Mouse (Mus musculus) midbrain, embryonic 12.5 days (tissue): ENCODE results near the gene Syne4. TPM values are rescaled to one million over a fixed set of nuclear protein-coding genes. Genes with fewer than 3 reads are reported as not detected.
A peak's percentile ranks its signal among the peaks of the same experiment; 100 is the strongest.

Experiments used
- ATAC-seq: fragments of 200-750 bp; cut with Nextera tagmentation; 2 replicates; pipeline ENCODE4 v1.8.0; 2017; ENCODE audit warnings: low read depth, moderate TSS enrichment, moderate library complexity; ENCODE audit not compliant: low FRiP score
- H3K27ac ChIP-seq: fragments of 300-500 bp; sonication (generic); replicated peaks from 2 replicates; pipeline ENCODE4 v1.5.1; 2016; ENCODE audit warnings: mild to moderate bottlenecking
- H3K27me3 ChIP-seq: fragments of 300-500 bp; sonication (generic); 2 replicates; pipeline ENCODE4 v1.6.1; 2016; ENCODE audit warnings: mild to moderate bottlenecking
- H3K36me3 ChIP-seq: fragments of 300-500 bp; sonication (generic); 2 replicates; pipeline ENCODE4 v1.6.1; 2016
- H3K4me1 ChIP-seq: fragments of 300-500 bp; sonication (generic); 2 replicates; pipeline ENCODE4 v1.6.1; 2016
- H3K4me2 ChIP-seq: fragments of 300-500 bp; sonication (generic); replicated peaks from 2 replicates; pipeline ENCODE4 v1.6.1; 2016; ENCODE audit warnings: mild to moderate bottlenecking, moderate library complexity
- H3K4me3 ChIP-seq: fragments of 300-500 bp; sonication (generic); 2 replicates; pipeline ENCODE4 v1.5.1; 2016; ENCODE audit warnings: mild to moderate bottlenecking
- H3K9ac ChIP-seq: fragments of 300-500 bp; sonication (generic); replicated peaks from 2 replicates; pipeline ENCODE4 v1.6.1; 2016; ENCODE audit warnings: mild to moderate bottlenecking, moderate library complexity
- H3K9me3 ChIP-seq: fragments of 300-500 bp; sonication (generic); 2 replicates; pipeline ENCODE4 v1.6.1; 2016; ENCODE audit warnings: mild to moderate bottlenecking
- WGBS: fragments of 180-500 bp; shearing (Covaris S2); methylation state at CpG from one replicate; pipeline ENCODE4 v1.1.7; 2016; 5-methylcytosine and 5-hydroxymethylcytosine counted together
- polyA plus RNA-seq: library from polyadenylated mRNA; unstranded; fragments of >200 nt; fragmentation: Nextera tagmentation; extraction: Ambion mirVana; gene quantifications from 2 replicates; pipeline ENCODE4 v1.2.1, GENCODE M21; 2016

Syne4 gene
- polyA plus RNA-seq, 1 experiment from 2014 or later: 19.0 TPM

DNA sequence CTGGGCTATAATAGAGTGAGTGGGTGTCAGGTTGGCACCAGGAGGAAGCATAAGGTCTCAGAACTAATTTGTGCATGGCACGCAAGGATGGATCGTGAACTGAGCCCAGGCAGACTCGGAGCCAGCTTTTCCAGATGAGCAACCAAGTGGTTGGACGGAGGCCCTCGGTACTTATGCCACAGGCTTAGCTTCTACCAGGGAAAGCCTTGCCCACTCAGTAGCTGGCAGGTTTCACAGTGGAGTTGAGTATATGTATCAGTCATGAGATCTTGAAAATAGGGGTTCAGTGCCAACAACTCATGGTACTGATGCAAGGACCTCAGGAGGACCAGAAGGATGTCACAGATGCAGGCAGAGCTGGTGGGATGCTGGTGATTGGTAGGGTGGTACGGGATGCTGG lies 21.1 kb downstream of the Syne4 start:
- no peak for ATAC-seq
- WGBS: 77% methylated on average over 6 of the region's 6 CpGs
- Histone ChIP-seq H3K27me3 (peaks cover 48% of the 10 kb centered on the region), H3K4me2 (no peak overlapping the region), H3K4me1 (peaks cover 13% of the 10 kb centered on the region), H3K9me3 (no peaks in the 10 kb centered on the region), H3K27ac (no peak overlapping the region), H3K4me3 (no peak overlapping the region), H3K9ac (no peak overlapping the region), H3K36me3 (no peaks in the 10 kb centered on the region)

DNA sequence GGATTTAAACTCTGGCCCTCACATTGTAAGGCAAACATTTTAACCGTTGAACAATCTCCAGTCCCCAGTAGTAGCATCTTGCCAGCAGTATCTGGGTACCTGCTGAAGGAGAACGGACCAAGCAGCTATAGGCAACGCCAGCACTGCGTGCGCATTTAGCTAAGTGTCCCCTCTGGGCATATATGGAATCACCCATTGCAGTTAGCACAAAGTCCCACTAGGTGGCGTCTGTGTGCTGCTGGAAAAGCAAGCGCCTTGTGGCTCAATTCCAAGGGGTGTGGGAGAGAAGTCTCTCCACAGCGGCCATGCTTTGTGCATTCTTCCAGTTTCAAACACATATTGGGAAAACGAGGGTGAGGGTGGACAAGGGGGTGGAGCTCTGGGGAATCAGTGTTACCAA lies 21.8 kb downstream of the Syne4 start:
- H3K9ac ChIP-seq: no peak overlapping the region
- H3K27ac ChIP-seq: no peak overlapping the region
- H3K4me3 ChIP-seq: no peak overlapping the region
- no peak overlapping the region for H3K4me2 ChIP-seq
- no peaks in the 10 kb centered on the region for H3K9me3 ChIP-seq
- H3K4me1 ChIP-seq: peaks cover 11% of the 10 kb centered on the region
- peaks cover 44% of the 10 kb centered on the region for H3K27me3 ChIP-seq
- no peak; the same call in 1 of the 2 replicates for ATAC-seq
- H3K36me3 ChIP-seq: no peaks in the 10 kb centered on the region
- 2% methylated on average over 9 of the region's 9 CpGs for WGBS

DNA sequence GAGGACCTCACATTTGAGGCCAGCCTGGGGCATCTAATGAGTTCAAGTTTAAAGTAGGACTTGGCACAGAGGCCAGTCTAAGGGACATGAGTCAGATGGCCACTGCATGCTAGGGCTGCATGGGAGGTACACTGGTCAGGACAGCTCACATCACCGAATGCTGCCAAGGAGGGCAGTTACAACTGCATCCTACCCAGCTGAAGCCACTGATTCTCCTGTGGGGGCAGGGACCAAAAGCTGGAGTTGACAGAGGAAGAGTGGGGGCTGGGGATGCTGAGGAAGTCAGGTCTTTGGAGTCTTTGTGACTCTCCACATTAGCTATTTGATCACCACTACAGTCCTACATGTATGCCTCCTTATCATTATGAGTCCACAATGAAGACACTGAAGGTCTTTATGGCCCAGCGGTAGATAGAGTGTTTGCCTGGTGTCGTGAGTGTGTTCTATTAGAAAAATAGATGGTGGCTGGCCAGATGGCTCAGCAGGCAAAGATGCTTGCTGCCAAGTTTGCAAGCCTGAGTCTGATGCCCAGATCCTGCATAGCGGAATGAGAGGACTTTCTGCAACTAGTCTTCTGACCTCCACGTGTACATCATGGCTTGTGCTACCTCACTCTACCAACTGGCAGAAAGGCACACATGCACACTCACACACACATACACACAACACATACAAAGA lies 25.0 kb downstream of the Syne4 start:
- H3K9me3 ChIP-seq: no peaks in the 10 kb centered on the region
- no peak overlapping the region for H3K9ac ChIP-seq
- H3K36me3 ChIP-seq: no peaks in the 10 kb centered on the region
- H3K4me3 ChIP-seq: no peak overlapping the region
- no peaks in the 10 kb centered on the region for H3K4me1 ChIP-seq
- H3K27me3 ChIP-seq: peaks cover 36% of the 10 kb centered on the region
- no peak overlapping the region for H3K4me2 ChIP-seq
- no peak overlapping the region for H3K27ac ChIP-seq
- ATAC-seq: no peak
- WGBS: 76% methylated on average over 5 of the region's 5 CpGs

DNA sequence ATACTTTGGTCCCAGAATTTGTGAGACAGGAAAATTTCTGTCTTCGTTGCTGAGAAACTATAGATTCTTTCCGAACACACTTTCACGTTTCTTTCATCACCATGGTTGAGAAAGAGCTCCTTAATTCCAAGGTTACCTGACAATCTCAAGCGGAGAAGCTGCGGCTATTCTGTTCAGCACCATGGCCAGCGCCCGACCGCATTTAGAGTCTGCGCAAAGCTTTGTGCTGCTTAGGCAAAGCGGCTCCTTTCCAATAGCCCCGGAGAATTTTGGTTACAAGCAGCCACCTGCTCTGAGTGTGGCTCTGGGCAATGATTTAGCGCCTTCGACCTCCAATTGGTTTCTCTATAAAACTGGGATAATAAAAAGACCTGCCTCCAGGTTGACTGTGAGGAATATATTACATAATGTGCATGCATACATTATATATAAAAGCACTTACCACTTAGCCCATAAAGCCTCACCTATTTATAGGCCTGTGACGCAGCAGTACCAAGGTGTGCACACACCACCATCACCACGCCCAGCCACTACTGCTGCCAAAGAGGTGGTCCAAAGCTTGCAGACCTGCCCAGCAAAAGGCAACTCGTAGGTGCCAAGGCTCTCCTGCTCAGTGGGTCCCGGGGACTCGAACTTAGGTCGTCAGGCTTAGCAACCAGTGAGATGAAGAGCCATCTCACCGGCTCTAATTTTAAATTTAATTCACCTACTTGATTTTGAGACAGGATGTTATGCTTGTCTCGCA lies 32.2 kb downstream of the Syne4 start:
- H3K4me3 ChIP-seq: no peak overlapping the region
- H3K27me3 ChIP-seq: peaks cover 61% of the 10 kb centered on the region
- no peak overlapping the region for H3K9ac ChIP-seq
- no peak for ATAC-seq
- H3K4me2 ChIP-seq: no peak overlapping the region
- H3K27ac ChIP-seq: no peak overlapping the region
- peaks cover 3% of the 10 kb centered on the region for H3K4me1 ChIP-seq
- H3K9me3 ChIP-seq: no peaks in the 10 kb centered on the region
- WGBS: 30% methylated on average over 21 of the region's 21 CpGs
- no peaks in the 10 kb centered on the region for H3K36me3 ChIP-seq

DNA sequence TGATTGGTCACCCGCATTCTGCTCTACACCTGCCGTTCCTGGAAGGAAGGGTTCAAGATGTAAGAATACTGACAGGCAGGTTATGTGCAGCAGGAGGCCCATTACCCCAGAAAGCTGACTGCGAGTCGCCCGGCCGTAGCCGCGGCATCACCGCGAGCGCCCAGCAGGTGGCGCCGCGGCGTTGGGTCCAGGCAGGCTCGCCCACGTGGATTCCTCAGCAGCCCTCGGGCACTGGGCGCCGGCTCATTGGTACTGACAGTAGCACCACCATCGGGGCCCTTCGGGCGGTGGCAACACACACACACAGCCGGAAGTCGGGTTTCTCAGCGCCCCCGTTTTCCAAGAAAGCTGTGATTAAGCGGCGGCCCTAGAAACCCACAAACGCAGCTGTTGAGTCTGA lies 33.2 kb downstream of the Syne4 start:
- ATAC-seq: peak; percentile 65
- H3K4me2 ChIP-seq: peak overlapping the region; percentile 34
- peaks cover 57% of the 10 kb centered on the region for H3K27me3 ChIP-seq

DNA sequence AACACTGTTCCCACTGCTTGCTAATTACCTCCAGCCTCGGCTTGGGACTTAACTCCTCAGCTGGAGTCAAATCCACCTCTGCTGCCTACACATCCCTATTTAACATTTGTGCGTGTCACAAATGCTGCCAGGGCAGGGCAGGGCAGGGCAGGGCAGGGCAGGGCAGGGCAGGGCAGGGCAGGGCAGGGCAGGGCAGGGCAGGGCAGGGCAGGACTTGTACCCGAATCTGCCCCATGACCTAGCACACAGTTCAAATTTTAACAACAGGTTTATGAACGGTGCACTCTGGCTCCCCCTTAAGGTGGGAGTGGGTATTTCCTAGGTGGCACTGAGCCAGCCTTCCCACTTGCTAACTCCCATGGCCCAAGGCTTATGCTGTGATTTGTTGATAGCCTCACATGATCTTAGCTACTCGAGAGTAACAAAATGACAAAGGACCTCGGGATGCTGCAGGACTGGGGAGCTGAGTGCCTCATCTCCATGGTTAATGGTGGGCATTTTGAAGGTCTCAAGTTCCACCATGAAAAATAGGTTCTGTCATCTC lies 38.7 kb downstream of the Syne4 start:
- peaks cover 21% of the 10 kb centered on the region for H3K36me3 ChIP-seq
- H3K27me3 ChIP-seq: peaks cover 21% of the 10 kb centered on the region
- H3K4me1 ChIP-seq: peaks cover 11% of the 10 kb centered on the region
- peak; percentile 68; the same call in 1 of the 2 replicates for ATAC-seq
- no peak overlapping the region for H3K4me2 ChIP-seq
- no peak overlapping the region for H3K9ac ChIP-seq
- 0 out of 2 replicates have a peak overlapping the region, but pooled peaks have one; percentile 15 for H3K27ac ChIP-seq
- no peaks in the 10 kb centered on the region for H3K9me3 ChIP-seq
- whole genome bisulfite sequencing: 23% methylated on average over 6 of the region's 6 CpGs
- no peak overlapping the region for H3K4me3 ChIP-seq

More for the DNA sequence above, 33.2 kb downstream of the Syne4 start:
- WGBS: 1% methylated on average over 30 of the region's 30 CpGs
- no peak overlapping the region for H3K4me3 ChIP-seq
- H3K36me3 ChIP-seq: no peaks in the 10 kb centered on the region
- no peak overlapping the region for H3K27ac ChIP-seq
- no peak overlapping the region for H3K9ac ChIP-seq
- H3K9me3 ChIP-seq: no peaks in the 10 kb centered on the region
- peaks cover 3% of the 10 kb centered on the region for H3K4me1 ChIP-seq

DNA sequence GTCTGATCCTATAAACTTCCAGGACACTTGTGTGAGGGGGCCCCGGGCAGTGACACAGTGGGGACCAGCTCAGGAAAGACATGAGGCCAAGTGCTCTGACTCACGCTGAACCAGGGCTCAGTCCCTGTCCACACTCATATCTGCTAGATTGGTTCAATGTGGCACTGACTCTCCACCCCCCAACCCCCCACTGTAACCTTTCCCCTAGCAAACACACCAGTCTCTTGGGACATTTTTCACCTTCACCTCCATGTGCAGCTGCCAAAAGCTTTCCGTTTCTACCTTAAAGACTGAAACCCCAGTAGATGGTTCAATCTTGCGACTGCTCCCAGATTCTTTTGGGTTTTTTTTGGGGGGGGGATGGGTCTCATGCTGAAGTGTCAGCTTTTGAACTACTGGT lies 39.5 kb downstream of the Syne4 start:
- Histone ChIP-seq H3K4me2 (no peak overlapping the region), H3K27ac (0 out of 2 replicates have a peak overlapping the region, but pooled peaks have one; percentile 15), H3K36me3 (peaks cover 21% of the 10 kb centered on the region), H3K4me3 (no peak overlapping the region), H3K9me3 (no peaks in the 10 kb centered on the region), H3K4me1 (peaks cover 12% of the 10 kb centered on the region), H3K9ac (no peak overlapping the region), H3K27me3 (peaks cover 14% of the 10 kb centered on the region)
- no peak for ATAC-seq
- 70% methylated on average over 4 of the region's 4 CpGs for WGBS

DNA sequence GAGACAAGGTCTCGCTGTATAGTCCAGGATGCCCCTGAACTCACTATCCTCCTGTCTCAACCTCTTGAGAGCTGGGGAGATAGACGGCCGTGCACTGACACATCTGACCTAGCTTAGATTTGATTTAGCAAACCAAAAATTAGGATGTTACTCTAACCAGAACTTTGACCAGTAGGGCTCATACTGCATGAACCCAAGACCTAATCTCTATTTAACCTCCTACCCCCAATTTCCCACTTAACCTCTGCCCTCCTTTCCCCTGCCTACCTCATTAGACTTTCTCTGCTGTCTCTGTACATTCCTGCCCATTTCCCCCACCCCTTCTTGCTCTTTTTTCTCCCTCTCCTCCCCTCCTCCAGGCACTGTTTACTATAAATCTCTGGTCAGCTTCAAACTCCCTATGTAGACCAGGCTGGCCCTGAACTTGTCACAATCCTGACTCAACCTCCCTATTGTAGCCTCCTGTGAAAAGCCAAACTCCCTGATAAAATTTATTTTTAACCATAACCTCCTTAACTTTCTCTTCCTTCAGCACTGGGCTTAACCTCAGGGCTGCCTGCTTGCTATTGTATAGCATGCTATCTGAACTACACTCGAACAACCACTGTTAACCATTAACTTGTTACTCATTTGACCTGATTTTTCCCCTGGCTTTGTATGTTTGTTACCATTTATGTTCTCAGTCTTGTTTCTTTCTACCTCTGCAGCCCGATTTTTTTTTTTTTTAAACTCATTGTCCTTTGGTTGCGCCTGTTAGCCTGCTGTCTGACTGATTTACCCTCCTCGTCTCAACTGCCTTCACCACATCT lies 44.0 kb downstream of the Syne4 start:
- Histone ChIP-seq H3K9ac (no peak overlapping the region), H3K36me3 (peaks cover 35% of the 10 kb centered on the region), H3K9me3 (no peaks in the 10 kb centered on the region), H3K27me3 (no peaks in the 10 kb centered on the region), H3K27ac (no peak overlapping the region), H3K4me2 (no peak overlapping the region), H3K4me1 (peaks cover 45% of the 10 kb centered on the region), H3K4me3 (no peak overlapping the region)
- no peak for ATAC-seq
- 73% methylated on average over 7 of the region's 7 CpGs for WGBS

DNA sequence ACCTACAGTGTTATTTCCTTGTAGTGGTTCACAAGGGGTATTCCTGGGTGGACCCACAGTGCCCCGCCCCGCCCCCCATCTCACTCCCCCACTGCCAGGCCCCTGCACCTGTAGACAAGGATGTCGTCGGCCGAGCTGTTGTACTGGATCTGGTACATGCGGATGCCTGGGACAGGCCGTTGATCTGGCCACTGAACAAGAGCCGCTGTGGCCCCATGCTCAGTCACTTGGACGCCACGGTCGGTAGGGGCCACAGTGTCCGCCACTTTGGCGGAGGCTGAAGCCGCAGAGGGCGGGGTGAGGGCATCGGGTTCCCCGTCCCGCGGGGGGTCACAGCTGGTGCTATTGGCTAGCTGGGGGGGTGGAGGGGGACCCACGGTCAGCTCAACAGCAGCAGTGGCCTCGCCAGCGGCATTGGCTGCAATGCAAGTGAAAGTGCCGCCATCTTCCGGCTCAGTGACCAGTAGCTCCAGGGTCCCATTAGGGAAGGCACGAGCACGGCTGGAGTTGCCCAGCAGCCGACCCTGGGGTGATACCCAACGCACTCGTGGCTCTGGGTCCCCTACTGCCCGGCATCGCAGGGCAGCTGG lies 44.8 kb downstream of the Syne4 start:
- peaks cover 42% of the 10 kb centered on the region for H3K4me1 ChIP-seq

DNA sequence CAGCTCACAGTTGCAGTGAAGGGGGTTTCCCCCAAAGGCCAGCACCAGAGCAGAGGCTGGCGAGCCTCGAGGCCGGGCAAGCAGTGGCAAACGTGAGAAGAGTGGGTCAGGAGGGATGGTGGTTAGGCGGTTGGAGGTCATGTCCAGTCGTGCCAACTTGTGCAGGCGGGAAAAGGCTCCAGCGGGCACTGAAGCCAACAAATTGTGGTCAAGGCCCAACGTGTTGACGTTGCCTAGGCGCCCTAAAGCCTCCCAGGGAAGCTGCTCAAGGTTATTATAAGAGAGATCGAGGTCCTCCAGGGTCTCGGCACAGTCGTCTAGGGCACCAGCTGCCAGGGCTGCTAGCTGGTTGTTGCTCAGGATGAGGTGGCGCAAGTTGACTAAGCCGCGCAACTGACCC lies 45.4 kb downstream of the Syne4 start:
- Histone ChIP-seq H3K27ac (no peak overlapping the region), H3K9me3 (no peaks in the 10 kb centered on the region), H3K9ac (no peak overlapping the region), H3K36me3 (peaks cover 31% of the 10 kb centered on the region), H3K27me3 (peaks cover 12% of the 10 kb centered on the region), H3K4me3 (0 out of 2 replicates have a peak overlapping the region, but pooled peaks have one; percentile 4), H3K4me1 (peaks cover 39% of the 10 kb centered on the region), H3K4me2 (0 out of 2 replicates have a peak overlapping the region, but pooled peaks have one; percentile 4)
- 92% methylated on average over 17 of the region's 17 CpGs for WGBS
- ATAC-seq: no peak

More for the DNA sequence above, 44.8 kb downstream of the Syne4 start:
- Histone ChIP-seq H3K4me3 (no peak overlapping the region), H3K36me3 (peaks cover 35% of the 10 kb centered on the region), H3K27ac (no peak overlapping the region), H3K27me3 (peaks cover 8% of the 10 kb centered on the region), H3K9me3 (no peaks in the 10 kb centered on the region), H3K4me2 (0 out of 2 replicates have a peak overlapping the region, but pooled peaks have one; percentile 4), H3K9ac (no peak overlapping the region)
- WGBS: 90% methylated on average over 31 of the region's 31 CpGs
- ATAC-seq: no peak

DNA sequence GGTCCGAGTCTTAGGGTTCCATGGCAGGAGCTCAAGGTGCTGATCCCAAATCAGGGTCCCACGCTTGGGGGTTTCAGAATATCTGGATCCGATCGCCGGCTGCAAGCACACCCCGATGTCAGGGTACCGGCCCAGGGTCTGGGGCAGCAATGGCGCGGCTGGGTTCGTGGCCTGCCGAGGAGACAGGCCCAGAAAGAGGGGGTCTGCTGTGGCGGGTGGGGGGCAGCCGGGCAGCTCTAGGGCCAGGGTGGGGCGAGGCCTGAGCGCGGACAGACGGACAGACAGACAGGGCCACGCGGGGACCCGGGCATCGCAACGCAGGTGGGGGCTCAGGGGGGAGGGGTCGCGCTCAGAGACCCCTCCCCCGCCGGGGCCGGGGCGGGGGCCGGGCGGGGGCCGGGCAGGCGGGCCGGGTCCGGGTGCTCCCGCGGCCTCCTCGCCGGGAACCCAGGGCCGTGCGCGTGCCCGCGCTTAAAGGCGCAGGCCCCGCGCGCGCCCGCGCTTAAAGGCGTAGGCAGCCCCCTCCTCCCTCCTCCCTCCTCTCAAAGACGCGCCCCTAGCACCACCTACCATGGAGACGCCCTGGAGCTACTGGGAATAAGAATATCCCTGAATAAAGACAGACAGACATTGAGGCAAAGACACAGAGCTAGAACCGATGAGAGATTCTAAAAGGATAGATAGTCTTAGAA lies 48.2 kb downstream of the Syne4 start, which contains the start of gene Lrfn3:
TSS of gene Lrfn3 (minus strand) at position 121 of the 692 bp plus-strand sequence.
- H3K27ac ChIP-seq: peak within 1 kb of the TSS; percentile 46; the same call in 1 of the 2 replicates
- no peaks in the 10 kb centered on the region for H3K9me3 ChIP-seq
- peak within 1 kb of the TSS; percentile 90 for H3K4me3 ChIP-seq
- H3K4me2 ChIP-seq: peak within 1 kb of the TSS; percentile 82
- peaks cover 14% of the 10 kb centered on the region for H3K36me3 ChIP-seq
- peaks cover 12% of the 10 kb centered on the region for H3K27me3 ChIP-seq
- under 1% methylated on average over 40 of the region's 55 CpGs for whole genome bisulfite sequencing
- peaks cover 38% of the 10 kb centered on the region for H3K4me1 ChIP-seq
- peak; percentile 76 for ATAC-seq
- peak within 1 kb of the TSS; percentile 96 for H3K9ac ChIP-seq
